Mouse (Mus musculus) erythroblast, embryonic 14.5 days (primary cell): ENCODE measurements around the gene Habp4.

Experiments used
- GATA1 ChIP-seq: IDR thresholded peaks from 2 replicates; pipeline ENCODE4 v1.6.1; 2012; ENCODE audit warnings: low read length, inconsistent platforms, mixed read lengths
- TAL1 ChIP-seq: IDR thresholded peaks from 3 replicates; pipeline ENCODE4 v1.6.1; 2012; ENCODE audit warnings: low read length, inconsistent platforms, mixed read lengths

DNA sequence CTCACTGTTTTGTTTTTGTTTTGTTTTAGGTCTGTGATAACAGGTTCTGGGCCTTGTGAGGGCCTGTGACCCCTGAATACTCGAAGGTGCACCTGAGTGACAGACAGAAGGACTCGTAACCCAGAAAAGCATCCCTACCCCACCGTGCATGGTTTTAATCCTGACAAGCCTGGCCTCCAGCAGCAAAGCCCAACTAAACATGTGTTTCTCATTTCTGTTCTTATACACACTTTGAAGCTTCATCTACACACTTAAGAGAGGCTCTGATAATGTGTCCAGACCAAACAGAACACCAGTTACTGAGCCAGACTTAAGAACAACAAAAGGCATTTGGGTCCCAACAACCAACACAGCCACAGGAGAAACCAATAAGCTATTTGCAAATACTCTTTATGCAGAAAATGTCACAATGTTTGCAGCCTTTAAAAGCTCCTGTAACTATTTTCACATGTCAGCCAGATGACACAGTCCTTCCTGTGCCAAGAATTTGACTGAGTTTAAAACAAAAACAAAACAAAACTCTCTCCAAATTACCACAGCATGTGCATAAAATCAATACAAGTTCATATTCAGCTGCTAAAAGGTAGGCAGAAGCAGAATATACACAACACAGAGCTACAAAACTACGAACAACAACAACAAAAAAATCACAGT is 73.6 kb downstream of the Habp4 start:
- no peak for TF ChIP-seq TAL1
- no peak for TF ChIP-seq GATA1
